Mouse (Mus musculus): ENCODE results near the gene Rab8a. TPM values are rescaled to one million over a fixed set of nuclear protein-coding genes. Genes with fewer than 3 reads are reported as not detected.

The Rab8a gene
- polyA plus RNA-seq, 1 experiment from 2014 or later: 53.2 TPM

GRCm38 (mm10) chr8:72189417-72190214 is 28.6 kb downstream of the Rab8a start, which contains the start of gene Hsh2d:
Gene Hsh2d, plus strand, starts transcription at chr8:72189638.
- no peak for ATAC-seq (ENCODE audit: low read depth)
- Histone ChIP-seq H3K9me3 (ENCODE audit: control insufficient read depth, low read length) (no peaks in the 10 kb centered on the region), H3K4me2 (ENCODE audit: low read depth, low read length) (no peak within 1 kb of the TSS), H3K36me3 (ENCODE audit: control insufficient read depth, insufficient read depth, low read length) (no peaks in the 10 kb centered on the region), H3K4me1 (ENCODE audit: control insufficient read depth, insufficient read depth, low read length) (no peaks in the 10 kb centered on the region), H3K27ac (ENCODE audit: low read depth, low read length) (no peak within 1 kb of the TSS), H3K9ac (replicated peaks; ENCODE audit: low read depth, low read length) (no peak within 1 kb of the TSS), H3K27me3 (ENCODE audit: control insufficient read depth, insufficient read depth, low read length) (no peaks in the 10 kb centered on the region), H3K4me3 (ENCODE audit: low read depth, low read length) (no peak within 1 kb of the TSS)
- WGBS: 72% methylated on average over 12 of the region's 12 CpGs

DNA sequence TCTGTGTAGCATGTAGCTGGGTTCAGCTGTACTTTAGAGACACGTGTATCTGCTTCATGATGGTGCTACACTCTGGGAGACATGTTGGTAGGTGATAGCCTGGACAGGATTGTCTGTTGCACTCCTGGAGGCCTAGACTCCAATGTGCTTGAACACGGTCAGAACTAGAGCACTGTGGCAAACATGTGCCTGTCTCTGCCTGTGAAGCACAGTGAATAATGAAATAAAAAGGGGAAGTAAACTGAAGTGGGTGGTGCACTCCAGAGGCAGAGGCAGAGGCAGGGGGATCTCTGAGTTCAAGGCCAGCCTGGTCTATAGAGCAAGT is 29.2 kb downstream of the Rab8a start:
- Histone ChIP-seq H3K36me3 (ENCODE audit: control insufficient read depth, insufficient read depth, low read length) (no peaks in the 10 kb centered on the region), H3K4me1 (ENCODE audit: control insufficient read depth, insufficient read depth, low read length) (no peaks in the 10 kb centered on the region), H3K27me3 (ENCODE audit: control insufficient read depth, insufficient read depth, low read length) (no peaks in the 10 kb centered on the region), H3K4me2 (ENCODE audit: low read depth, low read length) (no peak overlapping the region), H3K9me3 (ENCODE audit: control insufficient read depth, low read length) (no peaks in the 10 kb centered on the region), H3K9ac (replicated peaks; ENCODE audit: low read depth, low read length) (no peak overlapping the region), H3K27ac (ENCODE audit: low read depth, low read length) (no peak overlapping the region), H3K4me3 (ENCODE audit: low read depth, low read length) (no peak overlapping the region)
- WGBS: 87% methylated on average over 2 of the region's 2 CpGs
- ATAC-seq (ENCODE audit: low read depth): no peak

- no peak overlapping the region for H3K9ac ChIP-seq (replicated peaks; ENCODE audit: low read depth, low read length)
- no peaks in the 10 kb centered on the region for H3K36me3 ChIP-seq (ENCODE audit: control insufficient read depth, insufficient read depth, low read length)
- no peaks in the 10 kb centered on the region for H3K4me1 ChIP-seq (ENCODE audit: control insufficient read depth, insufficient read depth, low read length)
- ATAC-seq (ENCODE audit: low read depth): no peak
- H3K4me3 ChIP-seq (ENCODE audit: low read depth, low read length): no peak overlapping the region
- no peaks in the 10 kb centered on the region for H3K9me3 ChIP-seq (ENCODE audit: control insufficient read depth, low read length)
- no peak overlapping the region for H3K27ac ChIP-seq (ENCODE audit: low read depth, low read length)
- H3K4me2 ChIP-seq (ENCODE audit: low read depth, low read length): no peak overlapping the region
- H3K27me3 ChIP-seq (ENCODE audit: control insufficient read depth, insufficient read depth, low read length): no peaks in the 10 kb centered on the region
Observed at GRCm38 (mm10) chr8:72192065-72192464, 31.1 kb downstream of the Rab8a start.

GRCm38 (mm10) chr8:72197997-72198396 is 37.0 kb downstream of the Rab8a start:
- Histone ChIP-seq H3K27me3 (ENCODE audit: control insufficient read depth, insufficient read depth, low read length) (no peaks in the 10 kb centered on the region), H3K9ac (replicated peaks; ENCODE audit: low read depth, low read length) (no peak overlapping the region)
- 61% methylated on average over 8 of the region's 8 CpGs for WGBS

DNA sequence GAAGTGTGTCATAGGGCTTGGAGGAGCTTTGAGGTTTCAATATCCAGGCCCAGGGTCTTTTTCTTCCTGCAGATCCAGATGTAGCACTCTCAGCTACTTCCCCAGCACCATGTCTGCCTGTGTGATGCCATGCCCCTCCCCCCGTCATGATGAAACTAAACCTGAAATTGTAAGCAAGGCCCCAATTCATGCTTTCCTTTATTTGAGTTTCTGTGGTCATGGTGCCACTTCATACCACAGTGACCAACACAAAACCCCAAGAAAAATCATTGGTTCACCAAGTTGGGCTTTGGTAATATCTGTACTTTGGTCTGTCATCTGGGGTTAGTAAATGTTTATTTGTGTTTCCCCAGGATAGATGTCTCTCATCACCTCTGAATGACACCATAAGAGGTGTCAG is 47.6 kb downstream of the Rab8a start:
- Histone ChIP-seq H3K4me3 (ENCODE audit: low read depth, low read length) (no peak overlapping the region), H3K4me2 (ENCODE audit: low read depth, low read length) (no peak overlapping the region), H3K27ac (ENCODE audit: low read depth, low read length) (no peak overlapping the region), H3K36me3 (ENCODE audit: control insufficient read depth, insufficient read depth, low read length) (no peaks in the 10 kb centered on the region), H3K9ac (replicated peaks; ENCODE audit: low read depth, low read length) (no peak overlapping the region), H3K27me3 (ENCODE audit: control insufficient read depth, insufficient read depth, low read length) (no peaks in the 10 kb centered on the region), H3K9me3 (ENCODE audit: control insufficient read depth, low read length) (peaks cover 7% of the 10 kb centered on the region; the same call in 1 of the 2 replicates), H3K4me1 (ENCODE audit: control insufficient read depth, insufficient read depth, low read length) (no peaks in the 10 kb centered on the region)
- 67% methylated on average over 1 of the region's 1 CpGs for WGBS
- no peak for ATAC-seq (ENCODE audit: low read depth)

More at GRCm38 (mm10) chr8:72197997-72198396, 37.0 kb downstream of the Rab8a start:
- no peaks in the 10 kb centered on the region for H3K36me3 ChIP-seq (ENCODE audit: control insufficient read depth, insufficient read depth, low read length)
- H3K9me3 ChIP-seq (ENCODE audit: control insufficient read depth, low read length): no peaks in the 10 kb centered on the region
- no peak overlapping the region for H3K4me2 ChIP-seq (ENCODE audit: low read depth, low read length)
- ATAC-seq (ENCODE audit: low read depth): no peak
- no peak overlapping the region for H3K27ac ChIP-seq (ENCODE audit: low read depth, low read length)
- no peak overlapping the region for H3K4me3 ChIP-seq (ENCODE audit: low read depth, low read length)
- H3K4me1 ChIP-seq (ENCODE audit: control insufficient read depth, insufficient read depth, low read length): no peaks in the 10 kb centered on the region

DNA sequence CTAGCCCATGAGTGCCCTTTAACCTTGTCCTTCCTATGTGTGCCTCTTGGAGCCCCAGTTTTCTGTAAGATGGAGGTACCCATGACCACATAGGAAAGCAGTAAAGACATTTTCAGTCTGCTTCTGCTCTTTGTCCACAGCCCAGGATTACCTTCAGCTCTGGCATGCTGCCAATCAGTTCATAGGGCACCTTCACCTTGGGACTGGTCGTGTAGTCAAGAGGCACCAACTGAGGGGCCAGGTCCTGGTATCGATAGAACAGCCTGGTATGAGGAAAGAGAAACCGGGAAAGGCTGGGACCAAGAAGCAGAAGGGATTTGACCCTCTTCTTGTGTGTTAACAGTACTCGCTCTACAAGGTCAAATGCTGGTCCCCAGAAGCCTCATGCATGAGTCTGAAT is 49.2 kb downstream of the Rab8a start:
- H3K9me3 ChIP-seq (ENCODE audit: control insufficient read depth, low read length): no peaks in the 10 kb centered on the region
- H3K4me2 ChIP-seq (ENCODE audit: low read depth, low read length): no peak overlapping the region
- no peak overlapping the region for H3K27ac ChIP-seq (ENCODE audit: low read depth, low read length)
- no peaks in the 10 kb centered on the region for H3K27me3 ChIP-seq (ENCODE audit: control insufficient read depth, insufficient read depth, low read length)
- H3K4me1 ChIP-seq (ENCODE audit: control insufficient read depth, insufficient read depth, low read length): no peaks in the 10 kb centered on the region
- no peak for ATAC-seq (ENCODE audit: low read depth)
- 79% methylated on average over 4 of the region's 4 CpGs for WGBS
- H3K36me3 ChIP-seq (ENCODE audit: control insufficient read depth, insufficient read depth, low read length): no peaks in the 10 kb centered on the region
- no peak overlapping the region for H3K4me3 ChIP-seq (ENCODE audit: low read depth, low read length)
- H3K9ac ChIP-seq (replicated peaks; ENCODE audit: low read depth, low read length): no peak overlapping the region

- no peak overlapping the region for H3K4me3 ChIP-seq (ENCODE audit: low read depth, low read length)
- no peak overlapping the region for H3K9ac ChIP-seq (replicated peaks; ENCODE audit: low read depth, low read length)
- WGBS: 74% methylated on average over 2 of the region's 2 CpGs
- no peak overlapping the region for H3K4me2 ChIP-seq (ENCODE audit: low read depth, low read length)
- H3K27ac ChIP-seq (ENCODE audit: low read depth, low read length): no peak overlapping the region
- H3K9me3 ChIP-seq (ENCODE audit: control insufficient read depth, low read length): no peaks in the 10 kb centered on the region
- ATAC-seq (ENCODE audit: low read depth): no peak
- H3K4me1 ChIP-seq (ENCODE audit: control insufficient read depth, insufficient read depth, low read length): no peaks in the 10 kb centered on the region
- H3K36me3 ChIP-seq (ENCODE audit: control insufficient read depth, insufficient read depth, low read length): no peaks in the 10 kb centered on the region
- H3K27me3 ChIP-seq (ENCODE audit: control insufficient read depth, insufficient read depth, low read length): no peaks in the 10 kb centered on the region
Observed at GRCm38 (mm10) chr8:72210710-72211109, 49.7 kb downstream of the Rab8a start.

GRCm38 (mm10) chr8:72211846-72212245 is 50.8 kb downstream of the Rab8a start:
- WGBS: 73% methylated on average over 1 of the region's 1 CpGs
- Histone ChIP-seq H3K27me3 (ENCODE audit: control insufficient read depth, insufficient read depth, low read length) (no peaks in the 10 kb centered on the region), H3K27ac (ENCODE audit: low read depth, low read length) (no peak overlapping the region), H3K36me3 (ENCODE audit: control insufficient read depth, insufficient read depth, low read length) (no peaks in the 10 kb centered on the region), H3K9ac (replicated peaks; ENCODE audit: low read depth, low read length) (no peak overlapping the region), H3K4me1 (ENCODE audit: control insufficient read depth, insufficient read depth, low read length) (no peaks in the 10 kb centered on the region), H3K4me3 (ENCODE audit: low read depth, low read length) (no peak overlapping the region), H3K9me3 (ENCODE audit: control insufficient read depth, low read length) (no peaks in the 10 kb centered on the region), H3K4me2 (ENCODE audit: low read depth, low read length) (no peak overlapping the region)
- no peak for ATAC-seq (ENCODE audit: low read depth)

GRCm38 (mm10) chr8:72212751-72213150 is 51.8 kb downstream of the Rab8a start, which contains the start of gene Cib3:
Gene Cib3, minus strand, starts transcription at chr8:72212837.
- Histone ChIP-seq H3K9ac (replicated peaks; ENCODE audit: low read depth, low read length) (no peak within 1 kb of the TSS), H3K4me3 (ENCODE audit: low read depth, low read length) (no peak within 1 kb of the TSS), H3K36me3 (ENCODE audit: control insufficient read depth, insufficient read depth, low read length) (no peaks in the 10 kb centered on the region), H3K27ac (ENCODE audit: low read depth, low read length) (no peak within 1 kb of the TSS), H3K4me1 (ENCODE audit: control insufficient read depth, insufficient read depth, low read length) (no peaks in the 10 kb centered on the region), H3K4me2 (ENCODE audit: low read depth, low read length) (no peak within 1 kb of the TSS), H3K9me3 (ENCODE audit: control insufficient read depth, low read length) (no peaks in the 10 kb centered on the region), H3K27me3 (ENCODE audit: control insufficient read depth, insufficient read depth, low read length) (no peaks in the 10 kb centered on the region)
- ATAC-seq (ENCODE audit: low read depth): no peak
- 66% methylated on average over 4 of the region's 4 CpGs for WGBS
